Mouse (Mus musculus) C2C12 (cell line): ENCODE results near the gene Olfr1394.

Experiments used
- CEBPB ChIP-seq: IDR thresholded peaks from one replicate; pipeline ENCODE4 v1.6.1; 2011; ENCODE audit warnings: low read depth, mild to moderate bottlenecking, control low read depth, moderate library complexity
- CTCF ChIP-seq: IDR thresholded peaks from one replicate; pipeline ENCODE4 v1.5.1; 2011; ENCODE audit not compliant: control insufficient read depth, insufficient read depth, insufficient read length

- no peak for TF ChIP-seq CTCF
- no peak for TF ChIP-seq CEBPB
These were observed 48.4 kb upstream of the Olfr1394 start for GRCm38 (mm10) chr11:49105752-49106151.
